ENCODE assay signal across 14 mouse cellular contexts in the genomic region with DNA sequence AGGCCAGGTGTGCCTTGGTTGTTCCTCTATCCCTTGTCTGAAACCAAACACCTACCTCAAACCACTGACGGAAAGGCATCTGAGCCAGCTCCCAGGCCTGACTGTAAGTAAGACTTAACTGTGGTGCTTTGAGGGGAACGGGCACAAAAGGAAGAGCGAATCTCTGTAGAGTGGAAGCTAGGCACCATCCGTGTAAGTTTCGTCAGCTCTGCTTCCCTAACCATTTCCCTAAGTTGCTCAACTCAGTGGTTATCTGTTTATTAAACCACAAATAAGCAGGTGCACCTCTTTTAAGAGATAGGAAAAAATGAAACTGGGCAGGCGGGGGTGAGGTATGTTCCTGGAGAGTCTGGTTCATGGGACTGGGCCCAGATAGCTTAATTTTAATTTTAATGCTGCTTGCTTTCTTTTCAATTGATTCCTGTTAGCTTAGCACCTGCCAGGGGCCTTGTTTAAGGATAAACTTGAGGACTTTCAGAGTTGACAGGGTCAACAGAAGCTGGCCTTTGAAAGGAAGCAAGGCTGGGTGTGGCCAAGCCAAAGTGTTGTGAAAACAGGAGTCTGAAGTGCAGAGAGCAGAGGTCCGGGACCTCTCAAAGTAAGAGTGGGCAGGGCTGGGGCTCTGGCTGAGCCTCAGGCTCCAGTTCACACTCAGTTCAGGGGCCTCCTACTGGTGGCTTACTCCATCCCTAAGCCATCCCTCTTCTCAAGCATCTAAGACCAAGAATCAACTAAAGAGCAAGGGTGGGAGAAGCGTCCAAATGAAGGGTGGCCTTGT. TPM values are rescaled to one million over a fixed set of nuclear protein-coding genes. Genes with fewer than 3 reads are reported as not detected.
DNase-seq lines count a peak whose midpoint lies in the region; ATAC-seq and TF ChIP-seq lines count a peak whose summit lies in the region.
"Had no signal": no experiment of that assay in that cellular context is flagged by ENCODE, and none has a peak within 500 bp of the region (broad histone marks: within the 10 kb centered on the region; RNA-seq: fewer than 3 reads in every experiment).

No protein-coding gene starts in this region.

- H3K36me3 ChIP-seq in embryonic facial prominence, embryonic 15.5 days, result no peaks in the 10 kb centered on the region
- no peaks in the 10 kb centered on the region for H3K36me3 ChIP-seq in kidney, postnatal 0 days (ENCODE audit: insufficient read depth, low read length)
- H3K36me3 ChIP-seq in lung, embryonic 14.5 days (ENCODE audit: insufficient read depth), result no peaks in the 10 kb centered on the region
- H3K36me3 ChIP-seq in stomach, embryonic 15.5 days, result no peaks in the 10 kb centered on the region

- no peak for ATAC-seq in embryonic facial prominence, embryonic 15.5 days (ENCODE audit: insufficient number of reproducible peaks, low FRiP score, low TSS enrichment, low read depth)
- no peak for ATAC-seq in kidney, postnatal 0 days (replicated peaks; ENCODE audit: low FRiP score, low read depth)
- ATAC-seq in lung, embryonic 14.5 days (ENCODE audit: insufficient read depth), result no peak; the same call in 1 of the 2 replicates
- peak; percentile 57; the same call in 1 of the 2 replicates for ATAC-seq in stomach, embryonic 15.5 days (ENCODE audit: insufficient read depth, low FRiP score, low read depth)
- no peak for ATAC-seq in erythroid progenitor cell, adult 5-6 weeks (replicated peaks; ENCODE audit: low FRiP score, poor library complexity, severe bottlenecking)
- ATAC-seq: activated CD4-positive, CD25-positive, alpha-beta regulatory T cell, adult 4 months; inflammation-experienced regulatory T-cells, adult 6 months had no signal

- no peaks in the 10 kb centered on the region for H3K9me3 ChIP-seq in embryonic facial prominence, embryonic 15.5 days (replicated peaks)
- H3K9me3 ChIP-seq in kidney, postnatal 0 days (replicated peaks; ENCODE audit: low read length), result no peaks in the 10 kb centered on the region
- H3K9me3 ChIP-seq in lung, embryonic 14.5 days (ENCODE audit: low read depth, low read length), result no peaks in the 10 kb centered on the region
- no peaks in the 10 kb centered on the region for H3K9me3 ChIP-seq in stomach, embryonic 15.5 days

- DNase-seq in kidney, postnatal 0 days (ENCODE audit: low spot score), result no peak
- DNase-seq in lung, embryonic 14.5 days, result peak; percentile 48
- DNase-seq in cerebellum, adult 18-20 months, result no peak
- DNase-seq in gastrocnemius, postnatal 10 days, result no peak
- DNase-seq: cerebellum, postnatal 14 days; gastrocnemius, adult 2 months; thymus, postnatal 25 days had no signal

- H3K4me2 ChIP-seq in embryonic facial prominence, embryonic 15.5 days (replicated peaks), result no peak overlapping the region
- H3K4me2 ChIP-seq in kidney, postnatal 0 days (ENCODE audit: low read length), result no peak overlapping the region
- H3K4me2 ChIP-seq in lung, embryonic 14.5 days, result no peak overlapping the region
- H3K4me2 ChIP-seq in stomach, embryonic 15.5 days, result no peak overlapping the region

- peak; percentile 15; the same call in 1 of the 2 replicates for TF ChIP-seq CTCF in kidney, postnatal 0 days (IDR thresholded peaks at IDR 0.05; ENCODE audit: low read depth)
- TF ChIP-seq CTCF in lung, embryonic 14.5 days (IDR thresholded peaks at IDR 0.05; ENCODE audit: low read depth), result no peak

- 0 out of 2 replicates have a peak overlapping the region, but pooled peaks have one; percentile 9 for H3K27ac ChIP-seq in embryonic facial prominence, embryonic 15.5 days (replicated peaks)
- no peak overlapping the region for H3K27ac ChIP-seq in kidney, postnatal 0 days
- H3K27ac ChIP-seq in lung, embryonic 14.5 days (ENCODE audit: low read depth), result peak overlapping the region; percentile 48
- H3K27ac ChIP-seq in stomach, embryonic 15.5 days, result peak overlapping the region; percentile 31; the same call in 1 of the 2 replicates
- H3K27ac ChIP-seq: gastrocnemius, adult 2 months had no signal

- no peaks in the 10 kb centered on the region for H3K27me3 ChIP-seq in embryonic facial prominence, embryonic 15.5 days
- no peaks in the 10 kb centered on the region for H3K27me3 ChIP-seq in kidney, postnatal 0 days (ENCODE audit: insufficient read depth, low read length)
- H3K27me3 ChIP-seq in lung, embryonic 14.5 days (ENCODE audit: insufficient read depth, low read length), result no peaks in the 10 kb centered on the region
- H3K27me3 ChIP-seq in stomach, embryonic 15.5 days (replicated peaks), result no peaks in the 10 kb centered on the region

- H3K4me1 ChIP-seq in embryonic facial prominence, embryonic 15.5 days, result peaks cover 7% of the 10 kb centered on the region
- H3K4me1 ChIP-seq in kidney, postnatal 0 days (replicated peaks; ENCODE audit: insufficient read depth, low read length), result no peaks in the 10 kb centered on the region
- peaks cover 16% of the 10 kb centered on the region; the same call in 1 of the 2 replicates for H3K4me1 ChIP-seq in lung, embryonic 14.5 days (ENCODE audit: insufficient read depth)
- H3K4me1 ChIP-seq in stomach, embryonic 15.5 days, result peaks cover 6% of the 10 kb centered on the region; the same call in 1 of the 2 replicates

- no peak overlapping the region for H3K4me3 ChIP-seq in embryonic facial prominence, embryonic 15.5 days (replicated peaks)
- H3K4me3 ChIP-seq in kidney, postnatal 0 days (replicated peaks; ENCODE audit: low read depth, low read length), result no peak overlapping the region
- H3K4me3 ChIP-seq in lung, embryonic 14.5 days (ENCODE audit: low read depth, low read length), result no peak overlapping the region
- H3K4me3 ChIP-seq in stomach, embryonic 15.5 days (replicated peaks), result no peak overlapping the region
- H3K4me3 ChIP-seq: gastrocnemius, adult 2 months had no signal

- no peak overlapping the region for H3K9ac ChIP-seq in embryonic facial prominence, embryonic 15.5 days
- H3K9ac ChIP-seq in kidney, postnatal 0 days (ENCODE audit: low read depth, low read length), result no peak overlapping the region
- no peak overlapping the region for H3K9ac ChIP-seq in lung, embryonic 14.5 days
- H3K9ac ChIP-seq in stomach, embryonic 15.5 days, result no peak overlapping the region

- WGBS in embryonic facial prominence, embryonic 15.5 days, result 54% methylated on average over 8 of the region's 8 CpGs
- WGBS in kidney, postnatal 0 days, result 58% methylated on average over 8 of the region's 8 CpGs
- 44% methylated on average over 8 of the region's 8 CpGs for WGBS in lung, embryonic 14.5 days
- 51% methylated on average over 8 of the region's 8 CpGs for WGBS in stomach, embryonic 15.5 days

RNA-seq across cellular contexts. Expression of a gene that starts 2.7 kb away (rescaled TPM):
- polyA plus RNA-seq in embryonic facial prominence, embryonic 15.5 days (2015; fragmentation: Nextera tagmentation; extraction: Ambion mirVana), result not detected in 2 replicates
- polyA plus RNA-seq in kidney, postnatal 0 days (2015; fragmentation: Nextera tagmentation; extraction: Ambion mirVana), result 0.24 and 0.28 TPM in 2 replicates
- not detected in 2 replicates for polyA plus RNA-seq in lung, embryonic 14.5 days (2014; fragmentation: Nextera tagmentation; extraction: Ambion mirVana)
- 0.27 TPM in 1 of 2 replicates, not detected in the other for polyA plus RNA-seq in stomach, embryonic 15.5 days (2015; fragmentation: Nextera tagmentation; extraction: Ambion mirVana)
- total RNA-seq in erythroid progenitor cell, adult 5-6 weeks (2015; ENCODE audit: low replicate concordance), result not detected in 2 replicates
- total RNA-seq in erythroid progenitor cell, adult 5-6 weeks (2017; ENCODE audit: low replicate concordance), result not detected in 2 replicates
- total RNA-seq in gastrocnemius, postnatal 10 days (2021), result not detected
- total RNA-seq: gastrocnemius, adult 2 months had no signal
- polyA plus RNA-seq: activated CD4-positive, CD25-positive, alpha-beta regulatory T cell, adult 4 months; brain, embryonic 14.5 days; heart, embryonic 16.5 days; inflammation-experienced regulatory T-cells, adult 6 months had no signal

RNA-seq across cellular contexts. Expression of a gene that starts 10.4 kb away (rescaled TPM):
- 0.55 and 1.2 TPM in 2 replicates for polyA plus RNA-seq in embryonic facial prominence, embryonic 15.5 days (2015; fragmentation: Nextera tagmentation; extraction: Ambion mirVana)
- polyA plus RNA-seq in kidney, postnatal 0 days (2015; fragmentation: Nextera tagmentation; extraction: Ambion mirVana), result 15.2 and 17.2 TPM in 2 replicates
- polyA plus RNA-seq in lung, embryonic 14.5 days (2014; fragmentation: Nextera tagmentation; extraction: Ambion mirVana), result not detected in 2 replicates
- 0.06 and 0.08 TPM in 2 replicates for polyA plus RNA-seq in stomach, embryonic 15.5 days (2015; fragmentation: Nextera tagmentation; extraction: Ambion mirVana)
- total RNA-seq in erythroid progenitor cell, adult 5-6 weeks (2015; ENCODE audit: low replicate concordance), result not detected in 2 replicates
- not detected in 2 replicates for total RNA-seq in erythroid progenitor cell, adult 5-6 weeks (2017; ENCODE audit: low replicate concordance)
- total RNA-seq in gastrocnemius, postnatal 10 days (2021), result under 1 TPM; 0.21 to 0.41 TPM
